Mouse (Mus musculus): Measurements from ENCODE around the gene Pdpn. TPM values are rescaled to one million over a fixed set of nuclear protein-coding genes. Genes with fewer than 3 reads are reported as not detected.

Pdpn gene
- polyA plus RNA-seq, 1 experiment from 2014 or later: 22.9 TPM

- Histone ChIP-seq H3K4me1 (replicated peaks) (peaks cover 5% of the 10 kb centered on the region; the same call in 1 of the 2 replicates), H3K4me3 (peak overlapping the region; percentile 41), H3K9ac (peak overlapping the region; percentile 38; the same call in 1 of the 2 replicates), H3K4me2 (peak overlapping the region; percentile 62), H3K9me3 (replicated peaks) (no peaks in the 10 kb centered on the region), H3K27ac (no peak overlapping the region), H3K27me3 (no peaks in the 10 kb centered on the region; the same call in 1 of the 2 replicates), H3K36me3 (no peaks in the 10 kb centered on the region)
- WGBS: 15% methylated on average over 15 of the region's 15 CpGs
- ATAC-seq (replicated peaks; ENCODE audit: insufficient number of reproducible peaks, insufficient read depth, low FRiP score, low read depth): no peak
These were observed 25.7 kb upstream of the Pdpn start for GRCm38 (mm10) chr4:143324925-143325624.

- WGBS: 15% methylated on average over 8 of the region's 11 CpGs
- Histone ChIP-seq H3K27ac (no peak overlapping the region), H3K4me1 (replicated peaks) (peaks cover 5% of the 10 kb centered on the region; the same call in 1 of the 2 replicates), H3K36me3 (no peaks in the 10 kb centered on the region), H3K4me2 (peak overlapping the region; percentile 62; the same call in 1 of the 2 replicates), H3K9ac (no peak overlapping the region), H3K27me3 (no peaks in the 10 kb centered on the region; the same call in 1 of the 2 replicates), H3K4me3 (0 out of 2 replicates have a peak overlapping the region, but pooled peaks have one; percentile 41), H3K9me3 (replicated peaks) (no peaks in the 10 kb centered on the region)
- ATAC-seq (replicated peaks; ENCODE audit: insufficient number of reproducible peaks, insufficient read depth, low FRiP score, low read depth): no peak
These were observed 25.0 kb upstream of the Pdpn start for GRCm38 (mm10) chr4:143324176-143324924.

GRCm38 (mm10) chr4:143313299-143313698 lies 13.9 kb upstream of the Pdpn start:
- no peak overlapping the region for H3K27ac ChIP-seq
- H3K4me2 ChIP-seq: no peak overlapping the region
- H3K9ac ChIP-seq: no peak overlapping the region
- no peaks in the 10 kb centered on the region for H3K27me3 ChIP-seq
- H3K4me1 ChIP-seq (replicated peaks): no peaks in the 10 kb centered on the region
- H3K36me3 ChIP-seq: no peaks in the 10 kb centered on the region
- no peak overlapping the region for H3K4me3 ChIP-seq
- WGBS: 71% methylated on average over 6 of the region's 6 CpGs
- ATAC-seq (replicated peaks; ENCODE audit: insufficient number of reproducible peaks, insufficient read depth, low FRiP score, low read depth): no peak
- no peaks in the 10 kb centered on the region for H3K9me3 ChIP-seq (replicated peaks)

GRCm38 (mm10) chr4:143311341-143311740 lies 12.0 kb upstream of the Pdpn start:
- H3K4me3 ChIP-seq: no peak overlapping the region
- no peak overlapping the region for H3K9ac ChIP-seq
- no peak for ATAC-seq (replicated peaks; ENCODE audit: insufficient number of reproducible peaks, insufficient read depth, low FRiP score, low read depth)
- no peak overlapping the region for H3K4me2 ChIP-seq
- H3K27ac ChIP-seq: no peak overlapping the region
- WGBS: 41% methylated on average over 2 of the region's 2 CpGs
- H3K27me3 ChIP-seq: no peaks in the 10 kb centered on the region
- no peaks in the 10 kb centered on the region for H3K9me3 ChIP-seq (replicated peaks)
- no peaks in the 10 kb centered on the region for H3K36me3 ChIP-seq
- no peaks in the 10 kb centered on the region for H3K4me1 ChIP-seq (replicated peaks)

GRCm38 (mm10) chr4:143305987-143306772 lies 6.8 kb upstream of the Pdpn start:
- Histone ChIP-seq H3K36me3 (no peaks in the 10 kb centered on the region), H3K27ac (no peak overlapping the region), H3K27me3 (no peaks in the 10 kb centered on the region; the same call in 1 of the 2 replicates), H3K4me2 (no peak overlapping the region), H3K4me1 (replicated peaks) (no peaks in the 10 kb centered on the region), H3K9ac (no peak overlapping the region), H3K4me3 (no peak overlapping the region), H3K9me3 (replicated peaks) (no peaks in the 10 kb centered on the region)
- ATAC-seq (replicated peaks; ENCODE audit: insufficient number of reproducible peaks, insufficient read depth, low FRiP score, low read depth): no peak
- WGBS: 59% methylated on average over 5 of the region's 5 CpGs

DNA sequence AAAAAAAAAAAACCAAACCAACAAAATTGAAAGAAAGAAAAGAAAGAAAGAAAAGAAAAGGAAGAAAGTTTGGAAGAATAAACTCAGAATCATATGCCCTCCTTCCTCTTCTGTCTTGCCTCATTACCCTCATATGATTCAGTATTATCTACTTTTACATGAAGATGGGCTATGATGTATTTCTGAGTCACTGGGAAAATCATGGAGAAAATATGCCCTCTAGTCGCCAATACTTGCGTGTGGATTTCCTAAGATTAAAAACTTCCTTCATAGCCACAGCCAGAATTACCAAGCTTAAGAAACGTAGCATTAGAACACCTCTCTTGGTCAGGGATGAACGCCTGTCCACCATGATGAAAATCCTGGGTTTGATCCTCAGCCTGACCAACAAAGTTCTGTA lies 5.7 kb upstream of the Pdpn start:
- 87% methylated on average over 4 of the region's 4 CpGs for WGBS
- Histone ChIP-seq H3K36me3 (no peaks in the 10 kb centered on the region), H3K4me3 (no peak overlapping the region), H3K4me1 (replicated peaks) (peaks cover 6% of the 10 kb centered on the region), H3K9ac (no peak overlapping the region), H3K27ac (no peak overlapping the region), H3K9me3 (replicated peaks) (no peaks in the 10 kb centered on the region), H3K27me3 (peaks cover 3% of the 10 kb centered on the region; the same call in 1 of the 2 replicates), H3K4me2 (no peak overlapping the region)
- no peak for ATAC-seq (replicated peaks; ENCODE audit: insufficient number of reproducible peaks, insufficient read depth, low FRiP score, low read depth)

DNA sequence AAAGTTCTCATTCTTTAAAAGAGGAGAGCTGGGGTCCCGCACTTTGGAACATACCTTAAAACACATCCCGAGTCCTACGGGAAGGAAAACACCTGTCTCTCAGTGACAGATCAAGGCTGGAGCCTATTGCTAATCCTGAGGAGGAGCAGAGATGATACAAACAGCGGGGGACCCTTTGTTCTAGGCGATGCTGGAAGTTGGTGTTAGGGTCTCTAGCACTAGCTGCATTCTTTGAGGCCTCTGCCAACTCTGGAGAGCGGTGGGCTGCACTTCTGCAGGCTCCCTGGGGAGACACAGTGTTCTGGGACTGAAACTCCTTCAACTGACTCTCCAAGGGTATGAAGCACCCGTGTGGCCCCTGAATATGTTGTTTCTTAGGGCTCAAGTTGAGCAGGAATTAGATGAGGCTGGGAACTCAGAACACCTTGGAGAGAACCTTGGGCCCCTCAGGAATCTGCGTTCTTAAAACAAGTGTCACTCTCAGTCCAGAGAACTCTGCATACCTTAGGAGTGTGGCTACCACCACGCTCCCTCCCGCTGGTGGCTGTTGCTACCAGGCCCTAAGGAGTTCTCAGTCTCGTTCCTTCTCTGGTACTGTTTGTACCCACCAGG lies 3.0 kb upstream of the Pdpn start:
- Histone ChIP-seq H3K36me3 (no peaks in the 10 kb centered on the region), H3K4me3 (no peak overlapping the region), H3K9ac (no peak overlapping the region), H3K4me1 (replicated peaks) (peaks cover 19% of the 10 kb centered on the region), H3K4me2 (no peak overlapping the region), H3K27ac (no peak overlapping the region), H3K27me3 (peaks cover 14% of the 10 kb centered on the region), H3K9me3 (replicated peaks) (no peaks in the 10 kb centered on the region)
- 50% methylated on average over 11 of the region's 11 CpGs for WGBS
- no peak for ATAC-seq (replicated peaks; ENCODE audit: insufficient number of reproducible peaks, insufficient read depth, low FRiP score, low read depth)

- no peaks in the 10 kb centered on the region for H3K9me3 ChIP-seq (replicated peaks)
- H3K27ac ChIP-seq: no peak overlapping the region
- no peak for ATAC-seq (replicated peaks; ENCODE audit: insufficient number of reproducible peaks, insufficient read depth, low FRiP score, low read depth)
- H3K9ac ChIP-seq: no peak overlapping the region
- no peak overlapping the region for H3K4me3 ChIP-seq
- H3K4me1 ChIP-seq (replicated peaks): peaks cover 24% of the 10 kb centered on the region
- no peak overlapping the region for H3K4me2 ChIP-seq
- peaks cover 14% of the 10 kb centered on the region for H3K27me3 ChIP-seq
- WGBS: 52% methylated on average over 4 of the region's 4 CpGs
- H3K36me3 ChIP-seq: no peaks in the 10 kb centered on the region
These were observed 2.5 kb upstream of the Pdpn start for GRCm38 (mm10) chr4:143301875-143302274.

DNA sequence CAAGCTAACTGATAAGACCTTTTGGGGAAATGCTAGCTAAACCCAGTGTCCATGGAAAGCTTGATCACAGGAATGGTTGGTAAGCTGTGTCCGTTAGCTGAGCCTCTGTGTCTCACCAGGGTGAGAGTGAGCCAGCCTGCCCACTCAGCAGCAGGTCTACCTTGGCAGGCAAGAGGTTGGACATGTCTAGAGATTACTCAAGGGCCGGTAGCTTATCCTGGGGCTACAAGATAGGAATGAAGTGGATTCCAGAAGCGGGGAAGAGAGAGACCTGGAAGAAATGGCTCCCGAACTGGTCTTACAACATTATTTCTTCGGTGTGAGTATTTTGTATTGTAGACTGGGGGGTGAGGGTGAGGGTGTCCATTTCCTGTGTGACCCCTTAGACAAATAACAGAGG lies 1.7 kb upstream of the Pdpn start:
- no peak for ATAC-seq (replicated peaks; ENCODE audit: insufficient number of reproducible peaks, insufficient read depth, low FRiP score, low read depth)
- H3K27ac ChIP-seq: no peak overlapping the region
- no peak overlapping the region for H3K4me3 ChIP-seq
- H3K4me1 ChIP-seq (replicated peaks): peaks cover 26% of the 10 kb centered on the region
- H3K9me3 ChIP-seq (replicated peaks): no peaks in the 10 kb centered on the region
- no peaks in the 10 kb centered on the region for H3K36me3 ChIP-seq
- WGBS: 51% methylated on average over 5 of the region's 5 CpGs
- H3K4me2 ChIP-seq: 0 out of 2 replicates have a peak overlapping the region, but pooled peaks have one; percentile 76
- peaks cover 14% of the 10 kb centered on the region for H3K27me3 ChIP-seq
- no peak overlapping the region for H3K9ac ChIP-seq

GRCm38 (mm10) chr4:143300113-143300688 lies 837 bp upstream of the Pdpn start:
- H3K36me3 ChIP-seq: no peaks in the 10 kb centered on the region
- peak overlapping the region; percentile 51; the same call in 1 of the 2 replicates for H3K9ac ChIP-seq
- H3K9me3 ChIP-seq (replicated peaks): no peaks in the 10 kb centered on the region
- H3K4me2 ChIP-seq: peak overlapping the region; percentile 76
- 13% methylated on average over 12 of the region's 12 CpGs for WGBS
- ATAC-seq (replicated peaks; ENCODE audit: insufficient number of reproducible peaks, insufficient read depth, low FRiP score, low read depth): no peak
- no peak overlapping the region for H3K27ac ChIP-seq
- peaks cover 14% of the 10 kb centered on the region for H3K27me3 ChIP-seq
- H3K4me1 ChIP-seq (replicated peaks): peaks cover 33% of the 10 kb centered on the region
- peak overlapping the region; percentile 59 for H3K4me3 ChIP-seq

Data from heart, embryonic 15.5 days (tissue).